Comparison of ENCODE assay signal across 8 mouse cellular contexts in the genomic region with DNA sequence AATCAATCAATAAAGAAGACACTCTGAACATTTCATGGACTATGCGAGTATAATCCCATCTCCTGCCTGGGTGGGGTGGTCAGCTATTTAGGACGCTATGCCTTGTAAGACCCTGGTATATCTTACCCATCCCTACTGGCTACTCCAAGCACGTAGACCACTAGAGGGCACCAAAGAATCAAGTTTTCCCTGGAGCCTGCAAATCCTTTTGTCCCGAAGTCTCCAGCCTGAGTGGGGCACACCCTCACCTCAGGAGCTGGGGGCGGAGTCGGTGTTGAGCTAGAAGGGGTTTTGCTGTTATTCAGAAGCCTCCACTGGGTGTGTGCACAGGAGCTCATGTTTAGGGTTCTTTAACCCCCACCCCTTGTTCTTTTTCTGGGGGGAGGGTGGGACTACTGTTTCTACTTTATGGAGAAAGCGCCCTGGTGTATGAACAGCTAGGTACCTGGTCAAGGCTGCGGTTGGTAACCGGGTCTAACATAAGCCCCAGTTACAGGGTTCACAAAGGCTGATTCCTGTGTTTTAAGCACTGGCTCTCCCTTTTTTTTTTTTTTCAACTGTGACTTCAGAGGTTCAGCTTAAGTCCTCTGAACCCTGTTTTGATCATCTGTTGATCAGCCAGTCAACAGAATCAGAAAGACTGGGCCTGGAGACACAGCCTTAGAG. TPM values are rescaled to one million over a fixed set of nuclear protein-coding genes. Genes with fewer than 3 reads are reported as not detected.
A peak's percentile ranks its signal among the peaks of the same experiment; 100 is the strongest.
DNase-seq lines count a peak whose midpoint lies in the region; ATAC-seq and TF ChIP-seq lines count a peak whose summit lies in the region.

No protein-coding gene starts in this region.

- TF ChIP-seq CTCF in ES-Bruce4 (IDR thresholded peaks at IDR 0.05; ENCODE audit: low read depth, low read length): peak; percentile 66
- TF ChIP-seq CTCF in bone marrow, adult 2 months (IDR thresholded peaks at IDR 0.05; ENCODE audit: control insufficient read depth, insufficient read depth, low read length): peak; percentile 43
- TF ChIP-seq CTCF in liver, embryonic 14.5 days (IDR thresholded peaks at IDR 0.05; ENCODE audit: low read depth): peak; percentile 82

- ATAC-seq in embryonic facial prominence, embryonic 13.5 days (ENCODE audit: insufficient number of reproducible peaks, insufficient read depth, low FRiP score, low TSS enrichment, low read depth): peak; percentile 48; the same call in 1 of the 2 replicates
- ATAC-seq in heart, embryonic 11.5 days (replicated peaks; ENCODE audit: insufficient number of reproducible peaks, low FRiP score, low TSS enrichment): no peak; the same call in 1 of the 2 replicates
- peak; percentile 87 for ATAC-seq in kidney, embryonic 14.5 days (ENCODE audit: low FRiP score, low TSS enrichment)
- ATAC-seq in liver, embryonic 14.5 days (ENCODE audit: insufficient read depth): peak; percentile 47; the same call in 1 of the 2 replicates
- ATAC-seq in neural tube, embryonic 11.5 days (ENCODE audit: insufficient read depth, low FRiP score, low TSS enrichment): peak; percentile 63

- peak overlapping the region; percentile 51 for H3K4me2 ChIP-seq in embryonic facial prominence, embryonic 13.5 days
- peak overlapping the region; percentile 43 for H3K4me2 ChIP-seq in heart, embryonic 11.5 days
- 0 out of 2 replicates have a peak overlapping the region, but pooled peaks have one; percentile 5 for H3K4me2 ChIP-seq in kidney, embryonic 14.5 days (replicated peaks; ENCODE audit: low read depth, low read length)
- H3K4me2 ChIP-seq in liver, embryonic 14.5 days (ENCODE audit: low read depth): peak overlapping the region; percentile 19; the same call in 1 of the 2 replicates
- peak overlapping the region; percentile 22; the same call in 1 of the 2 replicates for H3K4me2 ChIP-seq in neural tube, embryonic 11.5 days (ENCODE audit: low read depth)

- H3K9ac ChIP-seq in ES-Bruce4 (ENCODE audit: low read depth, poor library complexity, severe bottlenecking): peak overlapping the region; percentile 17
- peak overlapping the region; percentile 52; the same call in 1 of the 2 replicates for H3K9ac ChIP-seq in embryonic facial prominence, embryonic 13.5 days
- no peak overlapping the region for H3K9ac ChIP-seq in heart, embryonic 11.5 days (ENCODE audit: low read depth, low read length)
- no peak overlapping the region for H3K9ac ChIP-seq in kidney, embryonic 14.5 days (ENCODE audit: low read depth, low read length)
- H3K9ac ChIP-seq in liver, embryonic 14.5 days (replicated peaks): no peak overlapping the region
- peak overlapping the region; percentile 23; the same call in 1 of the 2 replicates for H3K9ac ChIP-seq in neural tube, embryonic 11.5 days (ENCODE audit: low read length)

- TF ChIP-seq EP300 in ES-Bruce4 (IDR thresholded peaks at IDR 0.05; ENCODE audit: insufficient read depth, low read depth, low read length): 0 out of 2 replicates have a peak, but pooled peaks have one; percentile 70
- no peak for TF ChIP-seq EP300 in liver, embryonic 14.5 days (IDR thresholded peaks at IDR 0.05; ENCODE audit: low read depth)

- TF ChIP-seq POLR2A in ES-Bruce4 (IDR thresholded peaks at IDR 0.05; ENCODE audit: insufficient read depth, low read length): no peak
- TF ChIP-seq POLR2A in bone marrow, adult 2 months (IDR thresholded peaks at IDR 0.05; ENCODE audit: borderline replicate concordance, control insufficient read depth, low read depth, low read length): no peak

- no peaks in the 10 kb centered on the region for H3K9me3 ChIP-seq in ES-Bruce4 (replicated peaks; ENCODE audit: control insufficient read depth, insufficient read depth, low read length, poor library complexity, severe bottlenecking)
- H3K9me3 ChIP-seq in embryonic facial prominence, embryonic 13.5 days: no peaks in the 10 kb centered on the region
- H3K9me3 ChIP-seq in heart, embryonic 11.5 days (replicated peaks; ENCODE audit: control insufficient read depth, low read length): no peaks in the 10 kb centered on the region
- no peaks in the 10 kb centered on the region for H3K9me3 ChIP-seq in kidney, embryonic 14.5 days (ENCODE audit: control insufficient read depth, low read length)
- no peaks in the 10 kb centered on the region for H3K9me3 ChIP-seq in liver, embryonic 14.5 days (ENCODE audit: control insufficient read depth, low read length)
- no peaks in the 10 kb centered on the region for H3K9me3 ChIP-seq in neural tube, embryonic 11.5 days (ENCODE audit: control insufficient read depth, low read length)

- H3K36me3 ChIP-seq in ES-Bruce4 (ENCODE audit: control insufficient read depth, insufficient read depth, low read length, poor library complexity, severe bottlenecking): no peaks in the 10 kb centered on the region
- H3K36me3 ChIP-seq in embryonic facial prominence, embryonic 13.5 days: no peaks in the 10 kb centered on the region
- H3K36me3 ChIP-seq in heart, embryonic 11.5 days (ENCODE audit: control insufficient read depth, insufficient read depth, low read length): no peaks in the 10 kb centered on the region
- no peaks in the 10 kb centered on the region for H3K36me3 ChIP-seq in kidney, embryonic 14.5 days (ENCODE audit: control insufficient read depth, insufficient read depth, low read length)
- H3K36me3 ChIP-seq in liver, embryonic 14.5 days (replicated peaks; ENCODE audit: control insufficient read depth, insufficient read depth, low read depth): no peaks in the 10 kb centered on the region
- no peaks in the 10 kb centered on the region for H3K36me3 ChIP-seq in neural tube, embryonic 11.5 days (ENCODE audit: control insufficient read depth, insufficient read depth, low read length)

- peak overlapping the region; percentile 90 for H3K27ac ChIP-seq in ES-Bruce4 (ENCODE audit: insufficient read depth, low read length)
- no peak overlapping the region for H3K27ac ChIP-seq in bone marrow, adult 2 months (ENCODE audit: control insufficient read depth, insufficient read depth, low read depth, low read length, poor library complexity)
- H3K27ac ChIP-seq in embryonic facial prominence, embryonic 13.5 days: no peak overlapping the region
- H3K27ac ChIP-seq in heart, embryonic 11.5 days (ENCODE audit: low read depth, low read length): no peak overlapping the region
- no peak overlapping the region for H3K27ac ChIP-seq in kidney, embryonic 14.5 days (ENCODE audit: low read depth, low read length)
- no peak overlapping the region for H3K27ac ChIP-seq in liver, embryonic 14.5 days
- H3K27ac ChIP-seq in neural tube, embryonic 11.5 days (ENCODE audit: low read depth, low read length): no peak overlapping the region

- no peaks in the 10 kb centered on the region for H3K27me3 ChIP-seq in ES-Bruce4 (ENCODE audit: control insufficient read depth, insufficient read depth, low read length, poor library complexity, severe bottlenecking)
- no peaks in the 10 kb centered on the region for H3K27me3 ChIP-seq in embryonic facial prominence, embryonic 13.5 days
- no peaks in the 10 kb centered on the region for H3K27me3 ChIP-seq in heart, embryonic 11.5 days (ENCODE audit: control insufficient read depth, insufficient read depth, low read length)
- H3K27me3 ChIP-seq in kidney, embryonic 14.5 days (ENCODE audit: control insufficient read depth, insufficient read depth, low read length): no peaks in the 10 kb centered on the region
- no peaks in the 10 kb centered on the region for H3K27me3 ChIP-seq in liver, embryonic 14.5 days (ENCODE audit: control insufficient read depth, insufficient read depth, low read length)
- no peaks in the 10 kb centered on the region for H3K27me3 ChIP-seq in neural tube, embryonic 11.5 days (ENCODE audit: control insufficient read depth, insufficient read depth, low read length)

- peak overlapping the region; percentile 28; the same call in 1 of the 2 replicates for H3K4me3 ChIP-seq in ES-Bruce4 (ENCODE audit: low read depth, low read length)
- H3K4me3 ChIP-seq in bone marrow, adult 2 months (replicated peaks; ENCODE audit: control insufficient read depth, low read depth, low read length): no peak overlapping the region
- peak overlapping the region; percentile 16; the same call in 1 of the 2 replicates for H3K4me3 ChIP-seq in embryonic facial prominence, embryonic 13.5 days
- H3K4me3 ChIP-seq in heart, embryonic 11.5 days (ENCODE audit: low read depth, low read length): no peak overlapping the region
- H3K4me3 ChIP-seq in kidney, embryonic 14.5 days (ENCODE audit: low read length): no peak overlapping the region
- H3K4me3 ChIP-seq in liver, embryonic 14.5 days (ENCODE audit: insufficient read depth in 1 of 2, low read depth in 2 of 2, low read length in 2 of 2): no peak overlapping the region
- no peak overlapping the region for H3K4me3 ChIP-seq in neural tube, embryonic 11.5 days (ENCODE audit: low read depth, low read length)

- WGBS in bone marrow, adult 2 months: 16% methylated on average over 9 of the region's 9 CpGs
- 6% methylated on average over 9 of the region's 9 CpGs for WGBS in embryonic facial prominence, embryonic 13.5 days
- 7% methylated on average over 9 of the region's 9 CpGs for WGBS in heart, embryonic 11.5 days (ENCODE audit: insufficient replicate concordance)
- WGBS in kidney, embryonic 14.5 days: 12% methylated on average over 9 of the region's 9 CpGs
- 7% methylated on average over 9 of the region's 9 CpGs for WGBS in liver, embryonic 14.5 days (ENCODE audit: insufficient replicate concordance)
- WGBS in neural tube, embryonic 11.5 days: 8% methylated on average over 9 of the region's 9 CpGs

- DNase-seq in liver, embryonic 14.5 days (ENCODE audit: low read depth in 3 of 3, low spot score in 3 of 3): peak; percentile 61 to 69 (median 62)
- DNase-seq in neural tube, embryonic 11.5 days (ENCODE audit: low spot score): peak; percentile 88
- DNase-seq in thymus, postnatal 25 days: peak; percentile 59

- peaks cover 2% of the 10 kb centered on the region for H3K4me1 ChIP-seq in ES-Bruce4 (ENCODE audit: control insufficient read depth, insufficient read depth, low read length)
- H3K4me1 ChIP-seq in bone marrow, adult 2 months (ENCODE audit: control insufficient read depth, insufficient read depth, low read length): no peaks in the 10 kb centered on the region; the same call in 1 of the 2 replicates
- peaks cover 17% of the 10 kb centered on the region for H3K4me1 ChIP-seq in embryonic facial prominence, embryonic 13.5 days
- peaks cover 16% of the 10 kb centered on the region for H3K4me1 ChIP-seq in heart, embryonic 11.5 days (ENCODE audit: control insufficient read depth, insufficient read depth, low read length)
- 0 out of 2 replicates have a peak, but pooled peaks cover 4% of the 10 kb centered on the region for H3K4me1 ChIP-seq in kidney, embryonic 14.5 days (ENCODE audit: control insufficient read depth, insufficient read depth, low read length)
- H3K4me1 ChIP-seq in liver, embryonic 14.5 days (replicated peaks; ENCODE audit: control insufficient read depth in 2 of 2, insufficient read depth in 2 of 2, low read length in 1 of 2): no peaks in the 10 kb centered on the region
- H3K4me1 ChIP-seq in neural tube, embryonic 11.5 days (ENCODE audit: control insufficient read depth, insufficient read depth, low read length): no peaks in the 10 kb centered on the region

RNA-seq across cellular contexts. Expression of a gene that starts 18.6 kb away (rescaled TPM):
- 27.7 and 32.3 TPM in 2 replicates for polyA plus RNA-seq in ES-Bruce4 (2011; ENCODE audit: insufficient read depth, insufficient read length, low read depth, missing spikeins)
- 16.5 and 29.8 TPM in 2 replicates for polyA plus RNA-seq in bone marrow, adult 2 months (2011; ENCODE audit: insufficient read depth, insufficient read length, low replicate concordance, missing spikeins)
- polyA plus RNA-seq in embryonic facial prominence, embryonic 13.5 days (2015; fragmentation: Nextera tagmentation; extraction: Ambion mirVana): 15.4 and 18.4 TPM in 2 replicates
- polyA plus RNA-seq in heart, embryonic 11.5 days (2014; fragmentation: Nextera tagmentation; extraction: Ambion mirVana): 7.6 and 9.5 TPM in 2 replicates
- 9.7 and 12.5 TPM in 2 replicates for polyA plus RNA-seq in kidney, embryonic 14.5 days (2014; fragmentation: Nextera tagmentation; extraction: Ambion mirVana)
- 10.8 and 11.9 TPM in 2 replicates for polyA plus RNA-seq in liver, embryonic 14.5 days (2012; rRNA removed)
- 6.8 and 7.7 TPM in 2 replicates for polyA plus RNA-seq in liver, embryonic 14.5 days (2014; fragmentation: Nextera tagmentation; extraction: Ambion mirVana)
- 10.2 and 11.1 TPM in 2 replicates for polyA plus RNA-seq in neural tube, embryonic 11.5 days (2014; fragmentation: Nextera tagmentation; extraction: Ambion mirVana)

RNA-seq across cellular contexts. Expression of a gene that starts 23.8 kb away (rescaled TPM):
- polyA plus RNA-seq in ES-Bruce4 (2011; ENCODE audit: insufficient read depth, insufficient read length, low read depth, missing spikeins): 162 and 174 TPM in 2 replicates
- 32.3 and 68.4 TPM in 2 replicates for polyA plus RNA-seq in bone marrow, adult 2 months (2011; ENCODE audit: insufficient read depth, insufficient read length, low replicate concordance, missing spikeins)
- 10.5 and 11.9 TPM in 2 replicates for polyA plus RNA-seq in embryonic facial prominence, embryonic 13.5 days (2015; fragmentation: Nextera tagmentation; extraction: Ambion mirVana)
- 154 and 160 TPM in 2 replicates for polyA plus RNA-seq in heart, embryonic 11.5 days (2014; fragmentation: Nextera tagmentation; extraction: Ambion mirVana)
- polyA plus RNA-seq in kidney, embryonic 14.5 days (2014; fragmentation: Nextera tagmentation; extraction: Ambion mirVana): 22.4 and 29.1 TPM in 2 replicates
- polyA plus RNA-seq in liver, embryonic 14.5 days (2012; rRNA removed): 8.9 and 11.6 TPM in 2 replicates
- 11.9 and 13.9 TPM in 2 replicates for polyA plus RNA-seq in liver, embryonic 14.5 days (2014; fragmentation: Nextera tagmentation; extraction: Ambion mirVana)
- 20.4 and 20.7 TPM in 2 replicates for polyA plus RNA-seq in neural tube, embryonic 11.5 days (2014; fragmentation: Nextera tagmentation; extraction: Ambion mirVana)

RNA-seq across cellular contexts. Expression of a gene that starts 25.8 kb away (rescaled TPM):
- polyA plus RNA-seq in ES-Bruce4 (2011; ENCODE audit: insufficient read depth, insufficient read length, low read depth, missing spikeins): 6.1 and 6.2 TPM in 2 replicates
- 25.7 and 55.0 TPM in 2 replicates for polyA plus RNA-seq in bone marrow, adult 2 months (2011; ENCODE audit: insufficient read depth, insufficient read length, low replicate concordance, missing spikeins)
- polyA plus RNA-seq in embryonic facial prominence, embryonic 13.5 days (2015; fragmentation: Nextera tagmentation; extraction: Ambion mirVana): 12.6 TPM in 2 replicates
- polyA plus RNA-seq in heart, embryonic 11.5 days (2014; fragmentation: Nextera tagmentation; extraction: Ambion mirVana): 10.6 and 11.9 TPM in 2 replicates
- 10.8 and 14.1 TPM in 2 replicates for polyA plus RNA-seq in kidney, embryonic 14.5 days (2014; fragmentation: Nextera tagmentation; extraction: Ambion mirVana)
- 15.5 and 15.7 TPM in 2 replicates for polyA plus RNA-seq in liver, embryonic 14.5 days (2012; rRNA removed)
- 21.5 and 24.2 TPM in 2 replicates for polyA plus RNA-seq in liver, embryonic 14.5 days (2014; fragmentation: Nextera tagmentation; extraction: Ambion mirVana)
- 10.5 and 13.3 TPM in 2 replicates for polyA plus RNA-seq in neural tube, embryonic 11.5 days (2014; fragmentation: Nextera tagmentation; extraction: Ambion mirVana)

Comparison
In these comparisons a context has a peak if more than half of its experiments do, and no peak if none do; other contexts are left out.
1. H3K4me3 ChIP-seq: peak in ES-Bruce4 (single experiment) and embryonic facial prominence, embryonic 13.5 days (single experiment); none in bone marrow, adult 2 months (single experiment), heart, embryonic 11.5 days (single experiment), kidney, embryonic 14.5 days (single experiment), liver, embryonic 14.5 days (0 of 2) and neural tube, embryonic 11.5 days (single experiment).
2. H3K9ac ChIP-seq: peak in ES-Bruce4 (single experiment), embryonic facial prominence, embryonic 13.5 days (single experiment) and neural tube, embryonic 11.5 days (single experiment); none in heart, embryonic 11.5 days (single experiment), kidney, embryonic 14.5 days (single experiment) and liver, embryonic 14.5 days (single experiment).
3. Peak in every context shown above with its lines, with median percentiles within 50 percentile points of each other: CTCF ChIP-seq, H3K4me2 ChIP-seq and DNase-seq.